Mouse (Mus musculus): ENCODE results near the gene Gpc3.

Gpc3 gene

GRCm38 (mm10) chrX:52613328-52614030, at the start of gene Gpc3:
Gene Gpc3, minus strand, starts transcription at chrX:52613950.
- no peak for DNase-seq

GRCm38 (mm10) chrX:52651975-52652374, 38.2 kb upstream of the Gpc3 start:
- no peak for DNase-seq

GRCm38 (mm10) chrX:52651472-52651948, 37.8 kb upstream of the Gpc3 start:
- no peak for DNase-seq

- no peak for DNase-seq
Measured at GRCm38 (mm10) chrX:52648910-52649785, 35.4 kb upstream of the Gpc3 start.

GRCm38 (mm10) chrX:52644393-52644792, 30.6 kb upstream of the Gpc3 start:
- no peak for DNase-seq

- DNase-seq = no peak
Measured at GRCm38 (mm10) chrX:52643350-52643749, 29.6 kb upstream of the Gpc3 start.

GRCm38 (mm10) chrX:52642126-52642525, 28.4 kb upstream of the Gpc3 start:
- no peak for DNase-seq

GRCm38 (mm10) chrX:52637419-52637818, 23.7 kb upstream of the Gpc3 start:
- no peak for DNase-seq

GRCm38 (mm10) chrX:52633976-52634375, 20.2 kb upstream of the Gpc3 start:
- DNase-seq = no peak

- DNase-seq = no peak
Measured at GRCm38 (mm10) chrX:52632688-52633324, 19.1 kb upstream of the Gpc3 start.

- DNase-seq = no peak
Measured at GRCm38 (mm10) chrX:52626963-52627716, 13.4 kb upstream of the Gpc3 start.

- no peak for DNase-seq
Measured at GRCm38 (mm10) chrX:52617813-52618212, 4.1 kb upstream of the Gpc3 start.

GRCm38 (mm10) chrX:52616152-52616551, 2.4 kb upstream of the Gpc3 start:
- DNase-seq = no peak

- no peak for DNase-seq
Measured at GRCm38 (mm10) chrX:52614031-52614381, 256 bp upstream of the Gpc3 start.

- no peak for DNase-seq
Measured at GRCm38 (mm10) chrX:52612806-52613205, 944 bp downstream of the Gpc3 start.

GRCm38 (mm10) chrX:52611987-52612670, 1.6 kb downstream of the Gpc3 start:
- no peak for DNase-seq

GRCm38 (mm10) chrX:52611541-52611940, 2.2 kb downstream of the Gpc3 start:
- no peak for DNase-seq

- no peak for DNase-seq
Measured at GRCm38 (mm10) chrX:52603143-52603542, 10.6 kb downstream of the Gpc3 start.

GRCm38 (mm10) chrX:52599246-52599645, 14.5 kb downstream of the Gpc3 start:
- DNase-seq = no peak

GRCm38 (mm10) chrX:52587671-52588070, 26.1 kb downstream of the Gpc3 start:
- no peak for DNase-seq

GRCm38 (mm10) chrX:52559995-52560394, 53.8 kb downstream of the Gpc3 start:
- DNase-seq = no peak

- DNase-seq = no peak
Measured at GRCm38 (mm10) chrX:52558526-52558925, 55.2 kb downstream of the Gpc3 start.
